Mouse (Mus musculus) spleen, adult 2 months (tissue): ENCODE measurements around the gene Apod.

Source experiments
- CTCF ChIP-seq: fragments of 200-500 bp; IDR thresholded peaks from 2 replicates; pipeline ENCODE4 v1.5.1; 2011; ENCODE audit warnings: mild to moderate bottlenecking, inconsistent platforms; ENCODE audit not compliant: insufficient read depth, insufficient read length, insufficient replicate concordance; ENCODE audit errors: extremely low read depth
- POLR2A ChIP-seq: fragments of 200-500 bp; IDR thresholded peaks from 2 replicates; pipeline ENCODE4 v1.6.1; 2011; ENCODE audit warnings: low read depth, low read length, inconsistent platforms

DNA sequence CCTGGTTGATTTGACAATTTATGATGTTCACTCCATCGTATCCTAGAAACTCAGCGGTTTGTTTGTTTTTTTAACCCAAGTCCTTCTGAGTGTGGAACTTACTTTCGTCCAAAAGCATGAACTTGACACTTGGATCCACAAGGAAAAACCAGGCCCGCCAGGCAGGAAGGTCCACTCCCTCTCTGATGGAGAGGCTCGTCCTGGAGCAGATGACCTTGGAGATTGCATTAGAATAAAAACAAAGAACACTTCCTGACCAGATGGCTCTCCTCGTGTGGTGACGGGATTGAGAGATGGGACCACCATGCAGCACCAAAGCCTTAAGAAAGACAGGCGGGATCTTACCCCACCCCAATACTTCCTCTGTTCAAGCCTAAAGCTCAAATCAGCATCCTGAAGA lies 12.1 kb upstream of the Apod start:
- TF ChIP-seq POLR2A = no peak
- TF ChIP-seq CTCF = no peak
